Mouse (Mus musculus): Measurements from ENCODE around the gene Foxe1.

The Foxe1 gene

GRCm38 (mm10) chr4:46347580-46348515 lies 4.4 kb downstream of the Foxe1 start:
- DNase-seq = no peak

GRCm38 (mm10) chr4:46348897-46349296 lies 5.5 kb downstream of the Foxe1 start:
- no peak for DNase-seq

- DNase-seq = no peak
These were observed 6.1 kb downstream of the Foxe1 start for GRCm38 (mm10) chr4:46349530-46349929.

- no peak for DNase-seq
These were observed 9.6 kb downstream of the Foxe1 start for GRCm38 (mm10) chr4:46353045-46353444.

- DNase-seq = peak; percentile 71 to 83
These were observed 13.1 kb downstream of the Foxe1 start for GRCm38 (mm10) chr4:46356351-46357133.

GRCm38 (mm10) chr4:46359539-46360253 lies 16.3 kb downstream of the Foxe1 start:
- DNase-seq = no peak

- no peak for DNase-seq
These were observed 17.8 kb downstream of the Foxe1 start for GRCm38 (mm10) chr4:46361258-46361657.

- no peak for DNase-seq
These were observed 21.0 kb downstream of the Foxe1 start for GRCm38 (mm10) chr4:46364360-46364759.

- DNase-seq = no peak
These were observed 24.1 kb downstream of the Foxe1 start for GRCm38 (mm10) chr4:46367487-46367959.

GRCm38 (mm10) chr4:46369070-46369469 lies 25.7 kb downstream of the Foxe1 start:
- DNase-seq = no peak

GRCm38 (mm10) chr4:46370406-46370805 lies 27.0 kb downstream of the Foxe1 start:
- DNase-seq = peak; percentile 33 to 49

GRCm38 (mm10) chr4:46371030-46371429 lies 27.6 kb downstream of the Foxe1 start:
- DNase-seq = peak; percentile 71 to 86

GRCm38 (mm10) chr4:46374455-46374854 lies 31.0 kb downstream of the Foxe1 start:
- peak; percentile 34 to 62 for DNase-seq

GRCm38 (mm10) chr4:46374869-46375368 lies 31.5 kb downstream of the Foxe1 start:
- DNase-seq = peak; percentile 87 to 92

- DNase-seq = no peak
These were observed 45.1 kb downstream of the Foxe1 start for GRCm38 (mm10) chr4:46388556-46388955.

- peak; percentile 97 for DNase-seq
These were observed 45.7 kb downstream of the Foxe1 start, which contains the start of gene Trmo for GRCm38 (mm10) chr4:46389013-46389611. Trmo (minus strand) TSS chr4:46389437.

GRCm38 (mm10) chr4:46389612-46390341 lies 46.4 kb downstream of the Foxe1 start:
- DNase-seq = peak in 1 of 2 experiments; percentile 60

GRCm38 (mm10) chr4:46390390-46390970 lies 47.1 kb downstream of the Foxe1 start:
- DNase-seq = peak; percentile 79 to 87

GRCm38 (mm10) chr4:46394388-46394787 lies 51.0 kb downstream of the Foxe1 start:
- DNase-seq = no peak

- DNase-seq = no peak
These were observed 52.3 kb downstream of the Foxe1 start for GRCm38 (mm10) chr4:46395736-46396135.
